In genomic region chr7:36796392-36797187, GRCm38 (mm10) we compare ENCODE assay signal across 17 mouse cellular contexts.
DNase-seq lines count a peak whose midpoint lies in the region; ATAC-seq lines count a peak whose summit lies in the region.
"Had no signal": no experiment of that assay in that cellular context is flagged by ENCODE, and none has a peak within 500 bp of the region (broad histone marks: within the 10 kb centered on the region; RNA-seq: fewer than 3 reads in every experiment).

No protein-coding gene starts in this region.

- no peak overlapping the region for H3K27ac ChIP-seq in lung, embryonic 16.5 days (ENCODE audit: low read length)
- H3K27ac ChIP-seq in stomach, embryonic 15.5 days: no peak overlapping the region
- H3K27ac ChIP-seq: left cerebral cortex, adult 2 months; neural tube, embryonic 15.5 days had no signal

- H3K4me1 ChIP-seq in lung, embryonic 16.5 days (replicated peaks; ENCODE audit: control insufficient read depth, insufficient read depth, low read length): no peaks in the 10 kb centered on the region
- H3K4me1 ChIP-seq in stomach, embryonic 15.5 days: no peaks in the 10 kb centered on the region
- H3K4me1 ChIP-seq: neural tube, embryonic 15.5 days had no signal

- intact Hi-C loops in gastrocnemius, postnatal 36 days (cut with DNase I): no loop called here

- no peaks in the 10 kb centered on the region for H3K27me3 ChIP-seq in lung, embryonic 16.5 days (ENCODE audit: control insufficient read depth, insufficient read depth, low read depth, low read length)
- no peaks in the 10 kb centered on the region for H3K27me3 ChIP-seq in stomach, embryonic 15.5 days (replicated peaks)
- H3K27me3 ChIP-seq: neural tube, embryonic 15.5 days; Patski had no signal

- no peak overlapping the region for H3K4me2 ChIP-seq in lung, embryonic 16.5 days (ENCODE audit: low read depth, low read length)
- no peak overlapping the region for H3K4me2 ChIP-seq in stomach, embryonic 15.5 days
- H3K4me2 ChIP-seq: neural tube, embryonic 15.5 days had no signal

- 74% methylated on average over 15 of the region's 15 CpGs for WGBS in lung, embryonic 16.5 days
- WGBS in stomach, embryonic 15.5 days: 76% methylated on average over 15 of the region's 15 CpGs

- H3K9ac ChIP-seq in lung, embryonic 16.5 days (ENCODE audit: low read length): no peak overlapping the region
- H3K9ac ChIP-seq in stomach, embryonic 15.5 days: no peak overlapping the region
- H3K9ac ChIP-seq: neural tube, embryonic 15.5 days had no signal

- peak; percentile 22 for DNase-seq in gastrocnemius, postnatal 25 days
- no peak for DNase-seq in gastrocnemius, postnatal 36 days
- no peak for DNase-seq in lung, postnatal 10 days
- DNase-seq in forelimb bud, embryonic 11.5 days (ENCODE audit: low read depth, low spot score): peak; percentile 14
- no peak for DNase-seq in adipocyte (ENCODE audit: low spot score)
- DNase-seq in cerebellum, adult 9-10 months: no peak
- DNase-seq: adrenal gland, adult 8-10 months; cerebellum, adult 18-20 months; liver; lung, adult 18-20 months; retina, postnatal 1 day; thymus, adult 2 months had no signal

- H3K36me3 ChIP-seq in lung, embryonic 16.5 days (ENCODE audit: control insufficient read depth, insufficient read depth, low read length): no peaks in the 10 kb centered on the region
- H3K36me3 ChIP-seq in stomach, embryonic 15.5 days: no peaks in the 10 kb centered on the region
- H3K36me3 ChIP-seq: neural tube, embryonic 15.5 days had no signal

- peak; percentile 41 for ATAC-seq in lung, embryonic 16.5 days (ENCODE audit: low read depth)
- ATAC-seq in stomach, embryonic 15.5 days (ENCODE audit: insufficient read depth, low FRiP score, low read depth): peak; percentile 92
- ATAC-seq: Patski had no signal

- no peak overlapping the region for H3K4me3 ChIP-seq in lung, embryonic 16.5 days (ENCODE audit: low read length)
- no peak overlapping the region for H3K4me3 ChIP-seq in stomach, embryonic 15.5 days (replicated peaks)
- H3K4me3 ChIP-seq: left cerebral cortex, adult 2 months; neural tube, embryonic 15.5 days had no signal

- H3K9me3 ChIP-seq in lung, embryonic 16.5 days (ENCODE audit: control insufficient read depth, low read length): no peaks in the 10 kb centered on the region
- H3K9me3 ChIP-seq in stomach, embryonic 15.5 days: no peaks in the 10 kb centered on the region
- H3K9me3 ChIP-seq: neural tube, embryonic 15.5 days had no signal

Comparison
In these comparisons a context has a peak if more than half of its experiments do, and no peak if none do; other contexts are left out.
1. DNase-seq: peak in gastrocnemius, postnatal 25 days (single experiment) and forelimb bud, embryonic 11.5 days (single experiment); none in gastrocnemius, postnatal 36 days (0 of 2), lung, postnatal 10 days (single experiment), adipocyte (single experiment) and cerebellum, adult 9-10 months (single experiment).